Comparison of ENCODE assay signal across 8 mouse cellular contexts in genomic region chr14:56885986-56886593, GRCm38 (mm10). TPM values are rescaled to one million over a fixed set of nuclear protein-coding genes. Genes with fewer than 3 reads are reported as not detected.
DNase-seq lines count a peak whose midpoint lies in the region; ATAC-seq lines count a peak whose summit lies in the region.
"Not testable (repeated sequence)": the region's sequence is repeated elsewhere in the genome, so short reads cannot be mapped to it uniquely, and the experiment has no call there.

No protein-coding gene starts in this region.

- H3K9ac ChIP-seq in intestine, embryonic 16.5 days (ENCODE audit: low read depth, low read length): peak overlapping the region; percentile 80
- H3K9ac ChIP-seq in midbrain, embryonic 11.5 days (ENCODE audit: low read length): peak overlapping the region; percentile 62

- intact Hi-C loops in gastrocnemius, postnatal 36 days (cut with DNase I): not testable (repeated sequence)
- intact Hi-C loops in left cerebral cortex, postnatal 36 days (cut with DNase I): loop anchor here (5.0 kb wide), 1 partner anchor 219 kb away; the partner anchor contains the start of gene Mphosph8

- peak; percentile 97 for ATAC-seq in intestine, embryonic 16.5 days
- ATAC-seq in midbrain, embryonic 11.5 days (ENCODE audit: low FRiP score): peak; percentile 96

- H3K9me3 ChIP-seq in intestine, embryonic 16.5 days (ENCODE audit: control insufficient read depth, low read length); midbrain, embryonic 11.5 days (ENCODE audit: control insufficient read depth, low read length): not testable (repeated sequence)

- peak; percentile 76 for DNase-seq in adrenal gland, adult 8-10 months
- peak; percentile 63 for DNase-seq in embryo, embryonic 11.5 days (ENCODE audit: low read depth, low spot score)
- peak; percentile 79 to 87 for DNase-seq in gastrocnemius, postnatal 36 days
- DNase-seq in left cerebral cortex, postnatal 36 days (ENCODE audit: low spot score in 2 of 2): peak; percentile 77 to 79
- DNase-seq in midbrain, embryonic 11.5 days (ENCODE audit: low spot score, missing footprints): peak; percentile 97
- peak; percentile 81 for DNase-seq in right cerebral cortex, postnatal 4 days
- peak; percentile 94 for DNase-seq in yolk sac, embryonic 10.5 days (ENCODE audit: low spot score)

- not testable (repeated sequence) for H3K36me3 ChIP-seq in intestine, embryonic 16.5 days (ENCODE audit: control insufficient read depth, insufficient read depth, low read length); midbrain, embryonic 11.5 days (ENCODE audit: control insufficient read depth, insufficient read depth, low read length)

- not testable (repeated sequence) for H3K27me3 ChIP-seq in intestine, embryonic 16.5 days (replicated peaks; ENCODE audit: control insufficient read depth, insufficient read depth, low read length); midbrain, embryonic 11.5 days (ENCODE audit: control insufficient read depth, insufficient read depth, low read length)

- WGBS in intestine, embryonic 16.5 days: under 1% methylated on average over 43 of the region's 69 CpGs
- 0% methylated on average over 32 of the region's 69 CpGs for WGBS in midbrain, embryonic 11.5 days

- H3K27ac ChIP-seq in intestine, embryonic 16.5 days (ENCODE audit: low read length): peak overlapping the region; percentile 94
- peak overlapping the region; percentile 73 for H3K27ac ChIP-seq in midbrain, embryonic 11.5 days (ENCODE audit: low read depth, low read length)

- peak overlapping the region; percentile 59 for H3K4me3 ChIP-seq in intestine, embryonic 16.5 days (ENCODE audit: low read length)
- H3K4me3 ChIP-seq in midbrain, embryonic 11.5 days (ENCODE audit: low read depth, low read length): peak overlapping the region; percentile 47

- H3K4me1 ChIP-seq in intestine, embryonic 16.5 days (ENCODE audit: control insufficient read depth, insufficient read depth, low read length): peaks cover 11% of the 10 kb centered on the region
- peaks cover 11% of the 10 kb centered on the region for H3K4me1 ChIP-seq in midbrain, embryonic 11.5 days (ENCODE audit: control insufficient read depth, insufficient read depth, low read length)

- peak overlapping the region; percentile 65 for H3K4me2 ChIP-seq in intestine, embryonic 16.5 days (ENCODE audit: low read depth, low read length)
- peak overlapping the region; percentile 49 for H3K4me2 ChIP-seq in midbrain, embryonic 11.5 days

RNA-seq across cellular contexts. Expression of gene Zmym2, which starts 0.4 kb away (rescaled TPM):
- 10 to 100 TPM; 50.4 to 84.7 (median 63.2) TPM for total RNA-seq in adrenal gland, adult 8-10 months (2022)
- total RNA-seq in gastrocnemius, postnatal 36 days (2021): 10 to 100 TPM; 30.5 to 34.2 TPM
- polyA plus RNA-seq in intestine, embryonic 16.5 days (2015; fragmentation: Nextera tagmentation; extraction: Ambion mirVana): 22.3 and 23.4 TPM in 2 replicates
- total RNA-seq in left cerebral cortex, postnatal 36 days (2021): 100 to 1,000 TPM in 1 of 2 experiments, 10 to 100 TPM in 1; 82.1 to 106 TPM
- 62.5 and 63.3 TPM in 2 replicates for polyA plus RNA-seq in midbrain, embryonic 11.5 days (2014; fragmentation: Nextera tagmentation; extraction: Ambion mirVana)

Comparison
In these comparisons a context has a peak if more than half of its experiments do, and no peak if none do; other contexts are left out.
1. Peak in every context shown above with its lines: DNase-seq, ATAC-seq, H3K4me3 ChIP-seq and H3K27ac ChIP-seq.